Mouse (Mus musculus): Measurements from ENCODE around the gene Washc3. TPM values are rescaled to one million over a fixed set of nuclear protein-coding genes. Genes with fewer than 3 reads are reported as not detected.

Gene Washc3
- total and polyA plus RNA-seq, 2 experiments from 2014 or later: 18.5 to 40.8 TPM

DNA sequence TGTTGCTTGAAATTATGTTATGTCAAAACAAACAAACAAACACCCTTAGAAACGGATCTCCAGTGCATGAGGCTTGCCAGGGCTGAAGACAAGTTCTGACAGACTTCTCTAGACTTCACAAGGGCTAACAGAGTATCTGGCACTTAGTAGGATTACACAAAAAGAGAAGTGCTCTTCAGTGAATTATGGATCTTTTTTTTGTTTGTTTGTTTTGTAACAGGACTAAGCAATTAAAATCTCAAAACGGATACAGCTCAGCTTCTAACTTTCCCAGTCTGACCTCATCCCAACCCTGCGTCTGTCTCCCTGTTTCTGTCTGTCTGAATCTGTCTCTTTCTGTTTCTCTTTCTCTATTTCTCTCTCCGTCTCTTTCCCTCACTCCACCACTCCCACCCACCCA, 352 bp upstream of the Washc3 start:
- WGBS: 19% methylated on average over 4 of the region's 4 CpGs
- Histone ChIP-seq H3K27ac (ENCODE audit: low read depth, low read length) (no peak overlapping the region), H3K4me2 (ENCODE audit: low read depth, low read length, poor library complexity, severe bottlenecking) (peak overlapping the region; percentile 76), H3K4me3 (ENCODE audit: low read depth, low read length) (peak overlapping the region; percentile 62), H3K4me1 (ENCODE audit: insufficient read depth, low read length) (0 out of 2 replicates have a peak, but pooled peaks cover 3% of the 10 kb centered on the region), H3K9ac (replicated peaks; ENCODE audit: low read length, poor library complexity, severe bottlenecking) (no peak overlapping the region), H3K36me3 (ENCODE audit: insufficient read depth, low read length) (peaks cover 3% of the 10 kb centered on the region; the same call in 1 of the 2 replicates), H3K9me3 (ENCODE audit: low read length) (no peaks in the 10 kb centered on the region), H3K27me3 (ENCODE audit: insufficient read depth, low read length) (no peaks in the 10 kb centered on the region)
- no peak for TF ChIP-seq CTCF (IDR thresholded peaks at IDR 0.05)
- ATAC-seq (ENCODE audit: low FRiP score) (peak; percentile 55; the same call in 1 of the 2 replicates), DNase-seq (ENCODE audit: low spot score) (no peak)

DNA sequence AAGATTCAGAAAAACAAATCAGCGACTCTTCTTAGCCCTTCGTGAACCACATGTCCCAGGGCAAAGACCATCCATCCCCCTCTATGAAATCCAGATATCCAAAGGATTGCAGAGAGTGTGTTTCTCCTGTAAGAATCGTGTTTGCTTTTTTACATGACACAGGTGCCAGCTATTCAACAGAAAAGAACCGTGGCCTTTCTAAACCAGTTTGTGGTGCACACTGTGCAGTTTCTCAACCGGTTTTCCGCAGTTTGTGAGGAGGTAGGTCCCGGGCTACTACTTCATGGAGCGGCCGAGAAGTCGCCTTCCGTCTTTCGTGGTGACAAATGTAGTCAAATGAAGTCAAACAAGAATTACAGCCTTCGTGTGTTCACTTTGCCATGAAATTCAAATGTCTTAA, 757 bp downstream of the Washc3 start:
- TF ChIP-seq CTCF (IDR thresholded peaks at IDR 0.05): no peak
- Histone ChIP-seq H3K27me3 (ENCODE audit: insufficient read depth, low read length) (no peaks in the 10 kb centered on the region), H3K4me1 (ENCODE audit: insufficient read depth, low read length) (0 out of 2 replicates have a peak, but pooled peaks cover 3% of the 10 kb centered on the region), H3K9me3 (ENCODE audit: low read length) (no peaks in the 10 kb centered on the region), H3K27ac (ENCODE audit: low read depth, low read length) (peak overlapping the region; percentile 88), H3K4me2 (ENCODE audit: low read depth, low read length, poor library complexity, severe bottlenecking) (peak overlapping the region; percentile 76), H3K9ac (replicated peaks; ENCODE audit: low read length, poor library complexity, severe bottlenecking) (peak overlapping the region; percentile 85), H3K36me3 (ENCODE audit: insufficient read depth, low read length) (peaks cover 3% of the 10 kb centered on the region; the same call in 1 of the 2 replicates), H3K4me3 (ENCODE audit: low read depth, low read length) (peak overlapping the region; percentile 62)
- ATAC-seq (ENCODE audit: low FRiP score) (peak; percentile 21; the same call in 1 of the 2 replicates), DNase-seq (ENCODE audit: low spot score) (no peak)
- 72% methylated on average over 13 of the region's 13 CpGs for WGBS

DNA sequence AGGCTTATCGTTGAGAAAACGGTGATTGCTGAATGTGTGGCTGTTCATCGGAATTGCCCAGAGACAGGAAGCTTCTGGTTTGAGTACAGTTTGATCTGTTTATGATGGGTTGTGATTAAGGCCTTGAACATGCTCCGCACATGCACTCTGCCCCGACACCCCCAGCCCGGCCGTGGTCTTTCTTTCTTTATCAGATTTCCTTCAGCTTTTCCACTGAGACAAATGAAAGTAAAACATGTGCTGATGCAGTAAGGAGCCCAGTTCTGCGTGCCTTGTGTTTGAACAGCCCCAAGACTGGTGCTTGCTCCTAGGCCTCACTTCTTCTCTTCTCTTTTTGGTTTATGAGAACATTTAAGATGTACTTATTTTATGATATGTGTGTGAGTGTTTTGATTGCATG, 1.7 kb downstream of the Washc3 start:
- Histone ChIP-seq H3K36me3 (ENCODE audit: insufficient read depth, low read length) (peaks cover 3% of the 10 kb centered on the region; the same call in 1 of the 2 replicates), H3K4me2 (ENCODE audit: low read depth, low read length, poor library complexity, severe bottlenecking) (no peak overlapping the region), H3K4me1 (ENCODE audit: insufficient read depth, low read length) (0 out of 2 replicates have a peak, but pooled peaks cover 3% of the 10 kb centered on the region), H3K9me3 (ENCODE audit: low read length) (no peaks in the 10 kb centered on the region), H3K27me3 (ENCODE audit: insufficient read depth, low read length) (no peaks in the 10 kb centered on the region), H3K27ac (ENCODE audit: low read depth, low read length) (no peak overlapping the region), H3K4me3 (ENCODE audit: low read depth, low read length) (no peak overlapping the region), H3K9ac (replicated peaks; ENCODE audit: low read length, poor library complexity, severe bottlenecking) (no peak overlapping the region)
- no peak for DNase-seq (ENCODE audit: low spot score)
- WGBS: 95% methylated on average over 8 of the region's 8 CpGs
- ATAC-seq (ENCODE audit: low FRiP score): no peak
- no peak for TF ChIP-seq CTCF (IDR thresholded peaks at IDR 0.05)

DNA sequence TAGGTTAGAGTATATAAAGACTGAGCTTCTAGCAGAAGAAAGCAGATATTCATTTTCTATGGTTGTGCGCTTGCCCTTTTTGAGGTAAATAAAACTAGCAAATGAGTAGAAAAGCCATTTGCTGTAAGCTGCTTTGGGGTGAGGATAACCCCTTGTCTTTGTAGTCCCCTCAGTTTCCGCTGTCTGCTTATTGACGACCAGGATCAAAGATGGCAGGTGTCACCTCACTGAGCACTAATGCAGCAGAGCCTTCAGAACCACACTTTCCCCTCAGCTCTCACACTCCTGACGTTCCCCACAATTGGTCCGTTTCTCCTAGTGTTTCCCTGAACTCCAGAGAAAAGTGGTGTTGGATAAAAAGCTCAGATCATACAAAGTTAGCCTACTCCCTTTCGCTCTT, 2.3 kb downstream of the Washc3 start:
- DNase-seq (ENCODE audit: low spot score) (no peak), ATAC-seq (ENCODE audit: low FRiP score) (no peak)
- 0 out of 2 replicates have a peak, but pooled peaks cover 3% of the 10 kb centered on the region for H3K4me1 ChIP-seq (ENCODE audit: insufficient read depth, low read length)
- H3K36me3 ChIP-seq (ENCODE audit: insufficient read depth, low read length): peaks cover 3% of the 10 kb centered on the region; the same call in 1 of the 2 replicates
- H3K27ac ChIP-seq (ENCODE audit: low read depth, low read length): no peak overlapping the region
- no peak overlapping the region for H3K9ac ChIP-seq (replicated peaks; ENCODE audit: low read length, poor library complexity, severe bottlenecking)
- H3K27me3 ChIP-seq (ENCODE audit: insufficient read depth, low read length): no peaks in the 10 kb centered on the region
- H3K9me3 ChIP-seq (ENCODE audit: low read length): no peaks in the 10 kb centered on the region
- H3K4me2 ChIP-seq (ENCODE audit: low read depth, low read length, poor library complexity, severe bottlenecking): no peak overlapping the region
- 93% methylated on average over 6 of the region's 6 CpGs for WGBS
- H3K4me3 ChIP-seq (ENCODE audit: low read depth, low read length): no peak overlapping the region
- no peak for TF ChIP-seq CTCF (IDR thresholded peaks at IDR 0.05)

- H3K4me3 ChIP-seq (ENCODE audit: low read depth, low read length): no peak overlapping the region
- DNase-seq (ENCODE audit: low spot score) (no peak), ATAC-seq (ENCODE audit: low FRiP score) (no peak)
- no peaks in the 10 kb centered on the region for H3K9me3 ChIP-seq (ENCODE audit: low read length)
- H3K27me3 ChIP-seq (ENCODE audit: insufficient read depth, low read length): no peaks in the 10 kb centered on the region
- 91% methylated on average over 5 of the region's 5 CpGs for WGBS
- no peak overlapping the region for H3K27ac ChIP-seq (ENCODE audit: low read depth, low read length)
- H3K9ac ChIP-seq (replicated peaks; ENCODE audit: low read length, poor library complexity, severe bottlenecking): no peak overlapping the region
- TF ChIP-seq CTCF (IDR thresholded peaks at IDR 0.05): no peak
- no peak overlapping the region for H3K4me2 ChIP-seq (ENCODE audit: low read depth, low read length, poor library complexity, severe bottlenecking)
- H3K4me1 ChIP-seq (ENCODE audit: insufficient read depth, low read length): no peaks in the 10 kb centered on the region
- H3K36me3 ChIP-seq (ENCODE audit: insufficient read depth, low read length): no peaks in the 10 kb centered on the region; the same call in 1 of the 2 replicates
Measured at GRCm38 (mm10) chr10:88212644-88213043, 11.8 kb downstream of the Washc3 start.

- 94% methylated on average over 20 of the region's 20 CpGs for WGBS
- Histone ChIP-seq H3K4me2 (ENCODE audit: low read depth, low read length, poor library complexity, severe bottlenecking) (no peak overlapping the region), H3K4me1 (ENCODE audit: insufficient read depth, low read length) (no peaks in the 10 kb centered on the region), H3K27me3 (ENCODE audit: insufficient read depth, low read length) (no peaks in the 10 kb centered on the region), H3K9ac (replicated peaks; ENCODE audit: low read length, poor library complexity, severe bottlenecking) (no peak overlapping the region), H3K27ac (ENCODE audit: low read depth, low read length) (no peak overlapping the region), H3K4me3 (ENCODE audit: low read depth, low read length) (no peak overlapping the region), H3K9me3 (ENCODE audit: low read length) (no peaks in the 10 kb centered on the region), H3K36me3 (ENCODE audit: insufficient read depth, low read length) (no peaks in the 10 kb centered on the region; the same call in 1 of the 2 replicates)
- no peak for DNase-seq (ENCODE audit: low spot score)
- TF ChIP-seq CTCF (IDR thresholded peaks at IDR 0.05): no peak
- ATAC-seq (ENCODE audit: low FRiP score): no peak
Measured at GRCm38 (mm10) chr10:88214800-88215514, 14.1 kb downstream of the Washc3 start.
